Mouse (Mus musculus) spleen, adult 2 months (tissue): ENCODE measurements at regions not wholly inside any gene's neighbourhood (a gene's known extent, or its start where the extent isn't known, plus 50 kb on each side); places are given as distances from the start of the nearest gene placed in this dataset.
A peak's percentile ranks its signal among the peaks of the same experiment; 100 is the strongest.

Experiments
- DNase-seq, 2 experiments: peaks; one replicate each; pipeline versions ENCODE4 v3.0.0 to v3.0.0-alpha.2; 2012 to 2021; ENCODE audit warnings: low spot score in 2 of 2, low read depth in 1 of 2
- H3K27ac ChIP-seq: fragments of 200-500 bp; 2 replicates; pipeline ENCODE4 v1.5.1; 2012; ENCODE audit warnings: low read length, inconsistent platforms; ENCODE audit not compliant: insufficient read depth
- H3K27me3 ChIP-seq: fragments of 200-500 bp; 2 replicates; pipeline ENCODE4 v1.6.1; 2012; ENCODE audit warnings: mild to moderate bottlenecking, moderate library complexity, low read length, inconsistent platforms; ENCODE audit not compliant: control insufficient read depth, insufficient read depth
- H3K36me3 ChIP-seq: fragments of 200-500 bp; 2 replicates; pipeline ENCODE4 v1.6.1; 2012; ENCODE audit warnings: mild to moderate bottlenecking, low read length, inconsistent platforms; ENCODE audit not compliant: control insufficient read depth, insufficient read depth
- H3K4me1 ChIP-seq: fragments of 200-500 bp; 2 replicates; pipeline ENCODE4 v1.6.1; 2011; ENCODE audit warnings: inconsistent platforms; ENCODE audit not compliant: control insufficient read depth, insufficient read depth, insufficient read length
- H3K4me3 ChIP-seq: fragments of 200-500 bp; 2 replicates; pipeline ENCODE4 v1.5.1; 2011; ENCODE audit warnings: mild to moderate bottlenecking, inconsistent platforms; ENCODE audit not compliant: insufficient read depth, insufficient read length; ENCODE audit errors: extremely low read depth
- CTCF ChIP-seq: fragments of 200-500 bp; IDR thresholded peaks from 2 replicates; pipeline ENCODE4 v1.5.1; 2011; ENCODE audit warnings: mild to moderate bottlenecking, inconsistent platforms; ENCODE audit not compliant: insufficient read depth, insufficient read length, insufficient replicate concordance; ENCODE audit errors: extremely low read depth
- POLR2A ChIP-seq: fragments of 200-500 bp; IDR thresholded peaks from 2 replicates; pipeline ENCODE4 v1.6.1; 2011; ENCODE audit warnings: low read depth, low read length, inconsistent platforms
- WGBS: fragments of 180-500 bp; shearing (Covaris S2); methylation state at CpG from one replicate; pipeline ENCODE4 v1.1.7; 2018; 5-methylcytosine and 5-hydroxymethylcytosine counted together

DNA sequence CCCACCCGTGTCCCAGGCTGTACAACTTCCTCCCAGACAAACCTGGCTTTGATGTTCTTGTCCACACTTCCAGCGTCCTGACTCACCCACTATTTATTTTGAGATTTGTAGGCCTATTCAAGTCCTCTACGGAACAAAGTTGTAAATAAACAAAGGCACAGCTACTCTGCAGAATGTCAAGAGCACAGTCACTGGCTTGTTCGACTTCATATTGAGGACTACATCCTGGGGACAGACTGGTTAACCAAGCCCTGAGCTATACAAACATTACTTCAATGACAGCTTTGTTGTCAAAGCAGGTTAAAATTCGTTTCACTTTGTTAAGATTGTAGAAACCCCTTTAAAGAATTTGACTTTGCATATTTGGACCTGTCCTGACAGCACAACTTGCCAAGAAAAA, 190.3 kb upstream of the Ctso start:
- TF ChIP-seq POLR2A, result no peak
- TF ChIP-seq CTCF, result no peak
- Histone ChIP-seq H3K27ac (no peak overlapping the region), H3K4me3 (no peak overlapping the region), H3K36me3 (no peaks in the 10 kb centered on the region), H3K27me3 (no peaks in the 10 kb centered on the region), H3K4me1 (no peaks in the 10 kb centered on the region)
- 64% methylated on average over 5 of the region's 5 CpGs for WGBS
- no peak for DNase-seq

DNA sequence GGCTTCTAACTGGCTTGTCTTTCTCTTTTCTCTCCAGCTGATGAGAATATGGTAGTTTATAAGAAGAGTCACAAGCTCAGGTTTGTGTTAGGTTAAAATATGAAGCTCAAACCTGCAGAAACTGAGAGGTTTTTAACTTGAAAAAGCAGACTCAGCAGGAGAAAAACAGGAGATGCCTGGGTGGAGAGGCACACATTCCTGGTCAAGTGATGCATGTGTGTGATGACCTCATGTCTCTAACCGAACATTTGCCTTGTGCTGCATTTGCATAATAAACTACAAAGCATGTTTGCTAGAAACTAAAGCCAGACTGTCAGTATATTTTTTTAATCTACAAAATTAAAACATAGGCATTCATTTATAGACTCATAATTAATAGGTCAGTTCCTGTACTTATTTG, 182.2 kb upstream of the Ctso start:
- no peak for TF ChIP-seq CTCF
- TF ChIP-seq POLR2A, result no peak
- Histone ChIP-seq H3K4me3 (no peak overlapping the region), H3K36me3 (no peaks in the 10 kb centered on the region), H3K27me3 (no peaks in the 10 kb centered on the region), H3K4me1 (no peaks in the 10 kb centered on the region), H3K27ac (no peak overlapping the region)
- 81% methylated on average over 1 of the region's 1 CpGs for WGBS
- DNase-seq, result no peak

DNA sequence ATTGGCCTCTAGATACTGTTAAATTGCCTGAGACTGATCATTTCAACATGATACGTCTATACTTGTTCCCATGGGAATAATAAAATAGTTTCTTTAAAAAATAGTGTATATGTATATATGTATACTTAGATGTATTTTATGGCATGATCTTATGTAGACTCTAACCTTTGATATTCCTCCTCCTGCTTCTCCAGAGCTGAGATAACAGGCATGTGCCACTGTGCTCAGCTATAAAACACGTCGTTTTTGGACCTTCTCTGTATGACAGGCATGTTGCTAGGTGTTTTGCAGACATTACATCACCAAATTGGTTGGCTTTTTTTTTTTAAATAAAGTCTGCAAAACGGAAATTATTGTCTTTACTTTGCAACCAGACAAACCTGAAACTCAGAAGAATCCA, 179.4 kb upstream of the Ctso start:
- DNase-seq, result no peak
- Histone ChIP-seq H3K4me1 (no peaks in the 10 kb centered on the region), H3K36me3 (no peaks in the 10 kb centered on the region), H3K4me3 (no peak overlapping the region), H3K27ac (no peak overlapping the region), H3K27me3 (no peaks in the 10 kb centered on the region)
- WGBS, result 79% methylated on average over 4 of the region's 4 CpGs
- TF ChIP-seq POLR2A (no peak), CTCF (no peak)

DNA sequence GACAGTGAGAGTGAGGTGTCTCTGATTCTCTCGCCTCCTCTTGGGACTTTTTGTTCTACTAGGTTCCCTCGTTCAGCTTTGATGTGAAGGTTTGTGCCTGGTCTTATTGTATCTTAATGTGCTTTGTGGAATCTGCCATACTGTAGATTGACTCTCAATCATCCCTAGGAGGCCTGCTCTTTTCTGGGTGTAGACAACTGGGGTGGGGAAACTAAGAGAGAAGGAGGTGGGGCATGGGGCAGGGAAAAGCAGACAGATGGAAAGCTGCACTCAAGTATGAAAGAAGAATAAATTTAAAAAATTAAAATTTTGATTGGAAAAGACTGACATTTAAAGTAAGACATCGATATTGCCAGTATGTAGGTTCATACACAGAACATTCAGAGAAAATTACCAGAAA, 172.0 kb upstream of the Ctso start:
- TF ChIP-seq POLR2A (no peak), CTCF (no peak)
- Histone ChIP-seq H3K4me3 (no peak overlapping the region), H3K27ac (no peak overlapping the region), H3K36me3 (no peaks in the 10 kb centered on the region), H3K4me1 (peaks cover 4% of the 10 kb centered on the region; the same call in 1 of the 2 replicates), H3K27me3 (no peaks in the 10 kb centered on the region)
- DNase-seq, result no peak
- 86% methylated on average over 3 of the region's 3 CpGs for WGBS

DNA sequence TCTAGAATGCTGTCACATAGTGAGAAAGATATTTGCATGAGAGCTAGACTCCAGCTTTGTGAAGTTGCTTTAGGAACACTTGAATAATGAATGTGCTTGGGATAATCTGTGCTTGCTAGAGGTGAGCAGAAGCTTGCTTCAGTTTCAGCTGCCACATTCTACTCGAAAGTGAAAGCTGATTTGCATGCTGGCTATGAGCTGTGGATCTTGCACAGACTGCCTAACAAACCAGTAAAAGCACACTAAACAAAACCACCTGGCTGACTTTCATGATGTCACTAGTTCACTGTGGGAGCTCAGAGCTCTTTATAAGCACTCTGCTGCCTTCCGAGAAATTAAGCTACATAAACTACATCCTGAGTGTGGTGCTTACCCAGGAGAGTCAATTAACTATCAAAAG, 171.5 kb upstream of the Ctso start:
- WGBS, result 21% methylated on average over 2 of the region's 2 CpGs
- no peak overlapping the region for H3K4me3 ChIP-seq
- no peaks in the 10 kb centered on the region for H3K36me3 ChIP-seq
- no peak for TF ChIP-seq POLR2A
- no peaks in the 10 kb centered on the region for H3K27me3 ChIP-seq
- H3K27ac ChIP-seq, result no peak overlapping the region
- DNase-seq, result peak; percentile 10 to 28
- H3K4me1 ChIP-seq, result peaks cover 4% of the 10 kb centered on the region; the same call in 1 of the 2 replicates

DNA sequence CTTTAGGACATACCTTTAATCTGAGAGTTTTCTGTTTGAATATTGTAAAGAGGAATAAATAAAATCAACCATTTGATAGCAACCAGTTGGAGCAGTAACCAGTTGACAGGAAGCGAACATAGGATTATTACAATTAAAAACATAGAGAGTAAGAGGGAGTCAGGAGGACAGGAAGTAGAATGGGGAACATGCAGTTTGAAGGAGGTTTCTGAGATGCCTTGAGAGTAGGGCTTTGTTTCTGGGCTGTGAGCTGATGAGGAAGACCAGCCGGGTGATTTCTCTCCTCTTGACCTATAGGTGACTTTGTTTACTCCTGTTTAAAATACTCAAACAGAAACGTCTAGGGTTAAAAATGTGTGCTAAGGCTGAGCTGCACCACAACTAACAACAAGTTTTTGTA, 160.6 kb upstream of the Ctso start:
- TF ChIP-seq CTCF, result no peak
- TF ChIP-seq POLR2A, result no peak
- Histone ChIP-seq H3K36me3 (no peaks in the 10 kb centered on the region), H3K4me1 (no peaks in the 10 kb centered on the region), H3K4me3 (no peak overlapping the region), H3K27me3 (no peaks in the 10 kb centered on the region), H3K27ac (no peak overlapping the region)
- no peak for DNase-seq
- 29% methylated on average over 3 of the region's 3 CpGs for WGBS

DNA sequence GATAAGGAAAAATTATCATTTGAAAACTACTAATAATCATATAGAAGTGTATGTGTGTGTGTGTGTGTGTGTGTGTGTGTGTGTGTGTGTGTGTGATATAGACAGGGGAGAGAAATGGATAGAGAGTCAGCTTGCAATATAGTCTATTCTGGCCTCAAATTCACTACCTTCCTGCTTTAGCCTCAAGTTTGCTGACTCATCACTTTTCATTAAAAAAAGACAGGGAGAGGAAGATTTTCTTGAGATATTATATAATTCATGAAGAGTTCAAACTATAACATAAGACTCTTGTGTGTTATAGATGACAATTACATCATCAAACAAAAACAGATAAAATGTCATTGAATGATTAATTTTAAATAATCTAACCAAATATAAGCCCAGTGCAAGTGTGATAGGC, 159.4 kb upstream of the Ctso start:
- DNase-seq, result no peak
- H3K27me3 ChIP-seq, result no peaks in the 10 kb centered on the region
- H3K4me1 ChIP-seq, result no peaks in the 10 kb centered on the region
- no peak for TF ChIP-seq CTCF
- TF ChIP-seq POLR2A, result no peak
- H3K36me3 ChIP-seq, result no peaks in the 10 kb centered on the region
- no peak overlapping the region for H3K4me3 ChIP-seq
- H3K27ac ChIP-seq, result no peak overlapping the region

DNA sequence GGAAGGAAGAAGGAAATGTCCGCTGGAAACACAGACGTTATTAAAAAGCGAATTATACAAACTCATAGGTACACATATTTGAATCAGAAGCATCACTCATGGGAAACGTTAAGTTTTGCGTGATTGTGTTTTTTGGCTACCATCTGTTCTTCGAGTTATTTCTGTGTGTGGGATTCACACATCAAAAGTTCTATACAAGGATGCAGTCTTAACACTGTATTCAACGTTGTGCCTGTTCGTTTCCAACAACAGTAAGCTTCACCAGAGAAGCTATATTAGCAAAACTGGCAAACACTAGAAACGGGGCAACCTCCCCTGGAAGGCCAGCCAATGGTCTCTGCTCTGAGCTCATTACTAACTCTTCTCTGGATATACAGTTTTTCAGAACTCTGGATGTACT, 150.3 kb upstream of the Ctso start:
- H3K36me3 ChIP-seq, result no peaks in the 10 kb centered on the region
- WGBS, result 84% methylated on average over 9 of the region's 9 CpGs
- no peak for TF ChIP-seq POLR2A
- TF ChIP-seq CTCF, result no peak
- H3K4me3 ChIP-seq, result no peak overlapping the region
- no peak overlapping the region for H3K27ac ChIP-seq
- H3K4me1 ChIP-seq, result peaks cover 3% of the 10 kb centered on the region
- DNase-seq, result no peak
- no peaks in the 10 kb centered on the region for H3K27me3 ChIP-seq
